Mouse (Mus musculus) stomach, embryonic 14.5 days (tissue): ENCODE data around the gene Zscan18. TPM values are rescaled to one million over a fixed set of nuclear protein-coding genes. Genes with fewer than 3 reads are reported as not detected.
A peak's percentile ranks its signal among the peaks of the same experiment; 100 is the strongest.

Source experiments
- ATAC-seq: fragments of 200-750 bp; cut with Nextera tagmentation; 2 replicates; pipeline ENCODE4 v1.8.0; 2017; ENCODE audit warnings: low read depth, moderate TSS enrichment; ENCODE audit not compliant: insufficient number of reproducible peaks, insufficient read depth, low FRiP score
- H3K27ac ChIP-seq: fragments of 300-500 bp; sonication (generic); 2 replicates; pipeline ENCODE4 v1.5.1; 2014; ENCODE audit warnings: mild to moderate bottlenecking, low read length, moderate library complexity, mixed read lengths
- H3K27me3 ChIP-seq: fragments of 300-500 bp; sonication (generic); 2 replicates; pipeline ENCODE4 v1.6.1; 2014; ENCODE audit warnings: low read length, control low read depth, mixed read lengths; ENCODE audit not compliant: control insufficient read depth, insufficient read depth
- H3K36me3 ChIP-seq: fragments of 300-500 bp; sonication (generic); 2 replicates; pipeline ENCODE4 v1.6.1; 2014; ENCODE audit warnings: mild to moderate bottlenecking, control low read depth, low read length, moderate library complexity, mixed read lengths; ENCODE audit not compliant: control insufficient read depth, insufficient read depth
- H3K4me1 ChIP-seq: fragments of 300-500 bp; sonication (generic); 2 replicates; pipeline ENCODE4 v1.6.1; 2014; ENCODE audit warnings: low read length, control low read depth, mixed read lengths; ENCODE audit not compliant: control insufficient read depth, insufficient read depth
- H3K4me2 ChIP-seq: fragments of 300-500 bp; sonication (generic); replicated peaks from 2 replicates; pipeline ENCODE4 v1.6.1; 2014; ENCODE audit warnings: low read depth, low read length, control low read depth
- H3K4me3 ChIP-seq: fragments of 300-500 bp; sonication (generic); 2 replicates; pipeline ENCODE4 v1.5.1; 2014; ENCODE audit warnings: low read depth, low read length, control low read depth
- H3K9ac ChIP-seq: fragments of 300-500 bp; sonication (generic); replicated peaks from 2 replicates; pipeline ENCODE4 v1.6.1; 2014; ENCODE audit warnings: low read depth, mild to moderate bottlenecking, control low read depth, low read length, moderate library complexity, mixed read lengths
- H3K9me3 ChIP-seq: fragments of 300-500 bp; sonication (generic); 2 replicates; pipeline ENCODE4 v1.6.1; 2016; ENCODE audit warnings: low read depth, low read length, control low read depth; ENCODE audit not compliant: control insufficient read depth
- WGBS: fragments of 180-500 bp; shearing (Covaris S2); extraction: QIAGEN DNeasy Blood & Tissue Kit; methylation state at CpG from one replicate; pipeline ENCODE4 v1.1.7; 2014; 5-methylcytosine and 5-hydroxymethylcytosine counted together
- polyA plus RNA-seq: library from polyadenylated mRNA; unstranded; fragments of >200 nt; fragmentation: Nextera tagmentation; extraction: Ambion mirVana; gene quantifications from 2 replicates; pipeline ENCODE4 v1.2.1, GENCODE M21; 2014

The Zscan18 gene
- 8.2 and 10.5 TPM in 2 replicates for polyA plus RNA-seq

- peak; percentile 97 for ATAC-seq
- no peaks in the 10 kb centered on the region for H3K9me3 ChIP-seq
- 5% methylated on average over 31 of the region's 31 CpGs for WGBS
These were observed at the start of gene Zscan18 for GRCm38 (mm10) chr7:12802866-12803726. Gene Zscan18, minus strand, starts transcription at chr7:12803635.

DNA sequence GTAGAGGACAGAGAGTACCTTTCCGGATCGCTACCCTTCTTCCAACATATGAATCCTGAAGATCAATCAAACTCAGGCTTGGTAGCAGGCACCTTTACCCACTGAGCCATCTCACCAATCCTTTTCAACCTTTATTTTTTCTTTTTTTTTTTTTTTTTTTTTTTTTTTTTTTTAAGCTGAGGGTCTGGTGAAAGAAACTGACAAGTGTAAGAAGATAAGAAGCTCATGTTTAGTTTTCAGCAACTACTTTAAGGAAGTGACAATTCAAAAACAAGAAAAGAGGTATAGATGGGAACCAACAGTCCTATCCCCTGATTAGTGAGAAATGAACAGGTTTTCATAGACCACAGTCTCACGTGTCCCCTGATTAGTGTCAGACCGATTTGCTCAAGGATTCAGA is 32.3 kb upstream of the Zscan18 start:
- Histone ChIP-seq H3K4me3 (peak overlapping the region; percentile 63), H3K4me2 (peak overlapping the region; percentile 62; the same call in 1 of the 2 replicates), H3K27me3 (no peaks in the 10 kb centered on the region), H3K4me1 (no peaks in the 10 kb centered on the region), H3K9ac (no peak overlapping the region), H3K27ac (no peak overlapping the region), H3K36me3 (peaks cover 37% of the 10 kb centered on the region), H3K9me3 (peaks cover 40% of the 10 kb centered on the region)
- ATAC-seq = no peak
- WGBS = 95% methylated on average over 4 of the region's 4 CpGs

More at GRCm38 (mm10) chr7:12802866-12803726, at the start of gene Zscan18:
- peak within 1 kb of the TSS; percentile 48 for H3K9ac ChIP-seq
- peaks cover 3% of the 10 kb centered on the region; the same call in 1 of the 2 replicates for H3K4me1 ChIP-seq
- peak within 1 kb of the TSS; percentile 66 for H3K27ac ChIP-seq
- H3K4me2 ChIP-seq = peak within 1 kb of the TSS; percentile 79
- peak within 1 kb of the TSS; percentile 46 for H3K4me3 ChIP-seq
- H3K27me3 ChIP-seq = no peaks in the 10 kb centered on the region
- peaks cover 9% of the 10 kb centered on the region for H3K36me3 ChIP-seq

DNA sequence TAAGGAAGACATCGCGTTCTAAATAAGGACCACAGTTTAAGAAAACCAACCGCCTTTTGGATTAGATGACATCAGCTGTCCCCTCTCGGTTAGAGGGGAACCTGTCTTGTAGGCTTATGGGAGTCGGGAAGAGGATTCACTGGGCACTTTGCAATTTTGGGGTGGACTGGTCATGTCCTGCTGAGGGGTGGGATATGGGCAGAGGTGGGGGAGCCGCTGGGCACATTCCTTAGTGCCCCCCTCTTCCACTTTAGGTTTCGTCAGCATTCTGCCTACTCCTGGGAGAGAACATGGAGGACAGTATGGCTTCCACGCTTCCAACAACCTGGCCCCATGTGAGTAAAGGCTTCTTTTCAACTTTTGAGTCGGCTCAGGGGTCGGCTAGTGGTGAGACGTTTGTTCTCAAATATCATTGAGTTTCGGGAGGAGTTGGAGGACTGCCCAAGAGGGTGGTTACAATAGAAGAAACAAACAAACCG is 31.8 kb upstream of the Zscan18 start:
- WGBS = 31% methylated on average over 13 of the region's 13 CpGs
- peaks cover 36% of the 10 kb centered on the region for H3K9me3 ChIP-seq

DNA sequence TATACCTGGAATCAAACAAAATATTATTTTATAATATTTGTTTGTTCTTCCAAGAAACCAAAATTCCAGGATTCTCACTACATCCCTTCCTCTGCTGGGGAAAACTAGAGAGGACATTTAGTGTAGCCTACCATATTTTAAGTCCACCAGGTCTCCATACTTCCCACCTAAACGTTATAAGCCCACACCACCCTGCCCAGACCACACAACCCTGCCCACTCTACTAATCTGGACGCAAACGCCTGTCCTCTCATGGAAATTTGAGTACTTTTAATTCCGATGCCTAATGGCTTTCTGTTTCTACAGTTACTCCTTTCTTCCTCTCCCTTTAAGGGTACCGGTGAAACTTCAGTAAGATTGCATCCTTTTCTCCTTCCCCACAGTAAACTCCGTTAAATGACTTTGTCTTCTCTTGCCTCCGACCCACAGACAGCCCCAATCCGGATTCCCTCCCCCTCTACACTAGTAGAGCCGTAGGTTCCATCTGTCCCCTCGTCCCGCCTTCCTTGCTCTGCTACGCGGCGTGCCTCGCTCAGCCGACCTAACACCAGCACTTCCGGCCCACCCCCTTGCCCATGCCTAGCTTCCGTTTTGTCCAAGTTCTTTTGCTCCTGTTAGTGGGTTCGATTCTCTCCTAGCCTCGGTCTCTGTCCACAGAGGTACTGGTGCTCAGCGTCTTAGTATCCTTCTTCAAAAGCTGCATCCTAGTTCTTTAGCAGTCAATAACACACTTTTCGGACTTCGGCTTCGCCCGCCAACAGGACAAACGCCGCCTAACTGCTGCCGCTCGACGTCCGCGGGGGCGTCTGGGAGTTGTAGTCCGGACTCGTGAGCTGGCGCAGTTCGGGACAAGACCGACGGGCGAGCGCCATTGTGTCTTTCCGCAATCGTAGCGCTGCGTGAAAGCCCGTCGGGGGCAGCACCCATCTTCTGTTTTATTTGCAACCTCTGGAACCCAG is 31.0 kb upstream of the Zscan18 start, which contains the start of gene Zfp110:
Gene Zfp110, plus strand, starts transcription at position 600 of the 959 bp plus-strand sequence.
- Histone ChIP-seq H3K4me3 (peak within 1 kb of the TSS; percentile 63), H3K27me3 (no peaks in the 10 kb centered on the region), H3K4me2 (peak within 1 kb of the TSS; percentile 62), H3K9ac (peak within 1 kb of the TSS; percentile 60), H3K9me3 (peaks cover 31% of the 10 kb centered on the region; the same call in 1 of the 2 replicates), H3K36me3 (peaks cover 29% of the 10 kb centered on the region), H3K4me1 (no peaks in the 10 kb centered on the region), H3K27ac (peak within 1 kb of the TSS; percentile 4; the same call in 1 of the 2 replicates)
- peak; percentile 97 for ATAC-seq
- WGBS = 2% methylated on average over 47 of the region's 47 CpGs

More for the DNA sequence above, 31.8 kb upstream of the Zscan18 start:
- peak overlapping the region; percentile 62 for H3K4me2 ChIP-seq
- H3K27ac ChIP-seq = peak overlapping the region; percentile 4; the same call in 1 of the 2 replicates
- H3K4me1 ChIP-seq = no peaks in the 10 kb centered on the region
- H3K36me3 ChIP-seq = peaks cover 33% of the 10 kb centered on the region
- H3K4me3 ChIP-seq = peak overlapping the region; percentile 63
- H3K27me3 ChIP-seq = no peaks in the 10 kb centered on the region
- H3K9ac ChIP-seq = peak overlapping the region; percentile 60
- peak; percentile 34; the same call in 1 of the 2 replicates for ATAC-seq

DNA sequence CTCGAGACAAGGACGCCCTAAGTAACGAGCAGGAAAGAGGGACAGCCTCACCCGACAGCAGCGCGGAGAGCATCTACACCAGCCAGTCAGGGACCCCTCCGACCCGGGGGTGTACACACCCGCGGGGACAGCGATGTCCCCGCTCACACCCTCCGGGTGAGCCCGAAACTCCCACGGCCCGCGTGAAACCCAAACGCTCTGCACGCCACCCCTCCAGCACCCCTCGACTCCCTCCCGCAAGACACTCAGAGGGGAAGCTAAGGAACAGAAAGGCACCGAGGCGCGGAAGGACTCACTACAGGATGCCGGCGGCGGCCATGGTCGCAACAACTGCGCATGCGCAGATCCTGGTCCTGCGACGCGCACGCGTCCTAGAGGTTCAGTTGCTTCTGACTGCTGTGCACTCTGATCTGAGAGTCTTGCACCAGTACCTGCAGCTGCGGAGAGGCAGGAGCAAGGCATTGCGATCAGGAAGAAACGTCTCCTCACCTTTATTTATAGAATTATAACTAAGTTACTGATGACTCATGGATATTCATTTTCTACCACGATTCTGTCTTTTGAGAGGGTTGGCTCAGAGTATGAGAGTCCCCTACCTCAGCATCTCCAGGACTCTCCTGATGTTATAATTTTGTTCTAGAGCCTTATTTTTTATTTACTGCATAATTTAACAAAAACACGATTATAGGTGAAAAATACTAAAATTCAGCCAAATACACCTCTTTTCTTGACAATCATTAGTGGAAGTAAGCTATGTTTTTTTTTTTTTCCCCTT is 15.3 kb upstream of the Zscan18 start, which contains the start of gene Zfp329:
Gene Zfp329, minus strand, starts transcription at position 338 of the 775 bp plus-strand sequence.
- H3K4me3 ChIP-seq = peak within 1 kb of the TSS; percentile 93
- WGBS = under 1% methylated on average over 40 of the region's 40 CpGs

DNA sequence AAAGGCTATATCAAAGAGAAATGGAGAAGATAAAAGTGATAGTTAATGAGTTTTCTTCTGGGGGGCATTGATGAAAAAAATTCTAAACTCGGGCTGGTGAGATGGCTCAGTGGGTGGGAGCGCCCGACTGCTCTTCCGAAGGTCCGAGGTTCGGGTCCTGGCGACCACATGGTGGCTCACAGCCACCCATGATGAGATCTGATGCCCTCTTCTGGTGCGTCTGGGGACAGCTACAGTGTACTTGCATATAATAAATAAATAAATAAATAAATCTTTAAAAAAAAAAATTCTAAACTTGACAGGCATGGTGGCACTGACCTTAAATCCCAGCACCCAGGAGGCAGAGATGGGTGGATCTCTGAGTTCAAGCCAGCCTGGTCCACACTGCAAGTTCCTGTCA is 12.1 kb upstream of the Zscan18 start:
- H3K27me3 ChIP-seq = no peaks in the 10 kb centered on the region
- H3K9ac ChIP-seq = no peak overlapping the region
- WGBS = 97% methylated on average over 8 of the region's 8 CpGs
- H3K27ac ChIP-seq = no peak overlapping the region
- peaks cover 7% of the 10 kb centered on the region; the same call in 1 of the 2 replicates for H3K4me1 ChIP-seq
- H3K4me2 ChIP-seq = no peak overlapping the region
- no peak for ATAC-seq
- H3K4me3 ChIP-seq = no peak overlapping the region
- H3K9me3 ChIP-seq = peaks cover 26% of the 10 kb centered on the region
- H3K36me3 ChIP-seq = peaks cover 13% of the 10 kb centered on the region

More for the DNA sequence above, 15.3 kb upstream of the Zscan18 start, which contains the start of gene Zfp329:
- Histone ChIP-seq H3K4me1 (peaks cover 7% of the 10 kb centered on the region; the same call in 1 of the 2 replicates), H3K4me2 (peak within 1 kb of the TSS; percentile 76), H3K9ac (peak within 1 kb of the TSS; percentile 90), H3K9me3 (peaks cover 16% of the 10 kb centered on the region), H3K27ac (peak within 1 kb of the TSS; percentile 74), H3K36me3 (0 out of 2 replicates have a peak, but pooled peaks cover 1% of the 10 kb centered on the region), H3K27me3 (no peaks in the 10 kb centered on the region)
- peak; percentile 95 for ATAC-seq

- under 1% methylated on average over 16 of the region's 16 CpGs for WGBS
These were observed 264 bp upstream of the Zscan18 start for GRCm38 (mm10) chr7:12803727-12804071.

More at GRCm38 (mm10) chr7:12803727-12804071, 264 bp upstream of the Zscan18 start:
- Histone ChIP-seq H3K36me3 (peaks cover 15% of the 10 kb centered on the region), H3K4me1 (peaks cover 3% of the 10 kb centered on the region; the same call in 1 of the 2 replicates), H3K4me2 (peak overlapping the region; percentile 79), H3K27me3 (no peaks in the 10 kb centered on the region), H3K4me3 (peak overlapping the region; percentile 46), H3K9me3 (no peaks in the 10 kb centered on the region), H3K9ac (peak overlapping the region; percentile 48), H3K27ac (peak overlapping the region; percentile 66; the same call in 1 of the 2 replicates)
- ATAC-seq = no peak; the same call in 1 of the 2 replicates
